Mouse (Mus musculus): ENCODE results near the gene Ube2i. TPM values are rescaled to one million over a fixed set of nuclear protein-coding genes. Genes with fewer than 3 reads are reported as not detected.

The Ube2i gene
- total RNA-seq, 2 experiments from 2014 or later, result 207 to 260 TPM

- DNase-seq (ENCODE audit: low spot score in 2 of 2), result peak; percentile 59 to 65
These were observed 52.5 kb downstream of the Ube2i start for GRCm38 (mm10) chr17:25221821-25222503.

GRCm38 (mm10) chr17:25220746-25221145, 53.7 kb downstream of the Ube2i start:
- no peak for DNase-seq (ENCODE audit: low spot score in 2 of 2)

- no peak for DNase-seq (ENCODE audit: low spot score in 2 of 2)
These were observed 54.7 kb downstream of the Ube2i start for GRCm38 (mm10) chr17:25219492-25220295.

GRCm38 (mm10) chr17:25218967-25219366, 55.5 kb downstream of the Ube2i start:
- no peak for DNase-seq (ENCODE audit: low spot score in 2 of 2)

DNA sequence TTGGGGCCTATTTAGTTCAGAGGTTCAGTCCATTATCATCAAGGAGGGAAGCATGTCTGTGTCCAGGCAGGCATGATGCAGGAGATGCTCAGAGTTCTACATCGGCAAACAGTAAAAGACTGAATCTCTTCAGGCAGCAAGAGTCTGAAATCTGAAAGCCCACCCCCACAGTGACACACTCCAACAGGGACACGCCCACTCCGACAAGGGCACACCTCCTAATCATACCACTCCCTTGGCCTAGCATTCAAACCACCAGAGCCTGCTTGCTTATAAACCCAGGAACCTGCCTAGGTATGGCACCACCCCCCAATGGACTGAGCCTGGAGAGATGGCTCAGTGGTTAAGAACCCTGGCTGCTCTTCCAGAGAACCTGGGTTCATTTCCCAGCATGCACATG, 59.0 kb downstream of the Ube2i start:
- no peak for DNase-seq (ENCODE audit: low spot score in 2 of 2)

Small RNAs within 50 kb of the gene (microRNA-seq; reads per million reads assigned to microRNA genes)
- gene Mir3547 (ENCODE audit: borderline number of aligned reads in 2 of 2), result 28.8 to 41.6 reads per million in 2 experiments

Other genes with a start within 250 kb of the Ube2i start
- gene Tmem204, start 191.0 kb downstream of the Ube2i start, total RNA-seq (2021), result 10 to 100 TPM; 43.2 to 45.6 TPM
- 10 to 100 TPM; 18.4 to 21.9 TPM for gene Telo2, start 158.7 kb downstream of the Ube2i start, total RNA-seq (2021)
- gene Ptx4, start 153.9 kb downstream of the Ube2i start, total RNA-seq (2021), result not detected
- gene Clcn7, start 141.2 kb downstream of the Ube2i start, total RNA-seq (2021), result 10 to 100 TPM; 42.0 to 43.7 TPM
- gene Ccdc154, start 112.2 kb downstream of the Ube2i start, total RNA-seq (2021), result under 1 TPM; 0.10 to 0.13 TPM
- gene Gm38655, start 99.2 kb downstream of the Ube2i start, total RNA-seq (2021), result not detected
- 10 to 100 TPM; 18.5 to 20.0 TPM for gene BC003965, start 90.1 kb downstream of the Ube2i start, total RNA-seq (2021)
- 10 to 100 TPM; 15.4 to 16.2 TPM for gene Unkl, start 86.2 kb downstream of the Ube2i start, total RNA-seq (2021)
- 10 to 100 TPM; 42.4 to 46.5 TPM for gene Gnptg, start 34.5 kb downstream of the Ube2i start, total RNA-seq (2021)
- 10 to 100 TPM; 20.3 to 22.6 TPM for gene Tsr3, start 34.5 kb downstream of the Ube2i start, total RNA-seq (2021)
- 10 to 100 TPM; 11.7 to 16.2 TPM for gene Baiap3, start 18.3 kb downstream of the Ube2i start, total RNA-seq (2021)
- gene Prss34, start 23.8 kb upstream of the Ube2i start, total RNA-seq (2021), result under 1 TPM; 0.33 to 0.48 TPM
- gene Prss28, start 34.0 kb upstream of the Ube2i start, total RNA-seq (2021), result not detected
- gene Prss29, start 44.0 kb upstream of the Ube2i start, total RNA-seq (2021), result not detected
- gene Tpsab1, start 70.9 kb upstream of the Ube2i start, total RNA-seq (2021), result 1 to 10 TPM in 1 of 2 experiments, under 1 TPM in 1; 0.53 to 1.5 TPM
- 1 to 10 TPM; 2.9 to 6.7 TPM for gene Tpsb2, start 91.7 kb upstream of the Ube2i start, total RNA-seq (2021)
- under 1 TPM in 1 of 2 experiments, not detected in 1; 0.38 TPM for gene Tpsg1, start 94.7 kb upstream of the Ube2i start, total RNA-seq (2021)
- gene Cacna1h, start 159.2 kb upstream of the Ube2i start, total RNA-seq (2021), result 10 to 100 TPM; 69.5 to 83.9 TPM
- gene Tekt4, start 180.0 kb upstream of the Ube2i start, total RNA-seq (2021), result not detected
- gene Sstr5, start 222.7 kb upstream of the Ube2i start, total RNA-seq (2021), result 1 to 10 TPM; 2.1 to 2.4 TPM

Data from adrenal gland, adult 18-20 months (tissue).